28 mouse cellular contexts compared by ENCODE assay signal in the genomic region with DNA sequence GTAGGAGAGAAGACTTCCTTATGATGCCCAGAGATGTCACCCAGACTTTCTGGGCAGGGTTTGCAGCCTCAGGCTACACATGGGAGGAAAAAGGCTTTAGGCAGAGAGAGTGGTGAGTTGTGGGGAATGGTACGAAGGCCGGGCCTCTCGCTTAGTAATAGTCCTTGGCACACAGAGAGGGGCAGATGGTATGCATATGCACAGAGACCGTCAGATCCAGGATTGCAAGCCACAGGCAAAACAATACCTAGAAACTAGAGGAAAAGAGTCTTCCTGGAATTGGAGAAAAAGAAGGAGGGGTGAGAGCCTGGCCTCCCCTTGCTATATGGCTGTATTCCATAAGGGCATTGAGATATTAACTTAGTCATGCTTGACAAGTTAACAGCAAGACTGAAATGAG. TPM values are rescaled to one million over a fixed set of nuclear protein-coding genes. Genes with fewer than 3 reads are reported as not detected.
DNase-seq lines count a peak whose midpoint lies in the region; ATAC-seq and TF ChIP-seq lines count a peak whose summit lies in the region.
"Had no signal": no experiment of that assay in that cellular context is flagged by ENCODE, and none has a peak within 500 bp of the region (broad histone marks: within the 10 kb centered on the region; RNA-seq: fewer than 3 reads in every experiment).

No protein-coding gene starts in this region.

- no peaks in the 10 kb centered on the region for H3K9me3 ChIP-seq in forebrain, embryonic 14.5 days (replicated peaks; ENCODE audit: control insufficient read depth, low read length)
- no peaks in the 10 kb centered on the region for H3K9me3 ChIP-seq in forebrain, embryonic 11.5 days (ENCODE audit: control insufficient read depth, low read length)
- no peaks in the 10 kb centered on the region for H3K9me3 ChIP-seq in midbrain, postnatal 0 days (ENCODE audit: low read length)
- H3K9me3 ChIP-seq in midbrain, embryonic 13.5 days, result no peaks in the 10 kb centered on the region
- no peaks in the 10 kb centered on the region for H3K9me3 ChIP-seq in kidney, embryonic 16.5 days (ENCODE audit: low read length)
- H3K9me3 ChIP-seq: embryonic facial prominence, embryonic 15.5 days; limb, embryonic 10.5 days; neural tube, embryonic 15.5 days had no signal

- no peak overlapping the region for H3K4me2 ChIP-seq in forebrain, embryonic 14.5 days (ENCODE audit: low read length)
- no peak overlapping the region for H3K4me2 ChIP-seq in forebrain, embryonic 11.5 days (ENCODE audit: low read depth, low read length, severe bottlenecking)
- no peak overlapping the region for H3K4me2 ChIP-seq in midbrain, postnatal 0 days (ENCODE audit: low read depth, low read length, poor library complexity, severe bottlenecking)
- no peak overlapping the region for H3K4me2 ChIP-seq in midbrain, embryonic 13.5 days (replicated peaks)
- H3K4me2 ChIP-seq in kidney, embryonic 16.5 days (replicated peaks; ENCODE audit: low read depth, low read length), result no peak overlapping the region
- H3K4me2 ChIP-seq: embryonic facial prominence, embryonic 15.5 days; neural tube, embryonic 15.5 days had no signal

- H3K9ac ChIP-seq in forebrain, embryonic 14.5 days (ENCODE audit: low read length), result no peak overlapping the region
- no peak overlapping the region for H3K9ac ChIP-seq in forebrain, embryonic 11.5 days (ENCODE audit: low read length)
- H3K9ac ChIP-seq in midbrain, postnatal 0 days (replicated peaks; ENCODE audit: low read length, poor library complexity, severe bottlenecking), result no peak overlapping the region
- H3K9ac ChIP-seq in midbrain, embryonic 13.5 days (replicated peaks), result no peak overlapping the region
- H3K9ac ChIP-seq in kidney, embryonic 16.5 days (replicated peaks; ENCODE audit: low read length), result no peak overlapping the region
- H3K9ac ChIP-seq: embryonic facial prominence, embryonic 15.5 days; liver, postnatal 0 days; neural tube, embryonic 15.5 days had no signal

- H3K36me3 ChIP-seq in forebrain, embryonic 14.5 days (ENCODE audit: control insufficient read depth, insufficient read depth, low read length), result no peaks in the 10 kb centered on the region
- H3K36me3 ChIP-seq in forebrain, embryonic 11.5 days (ENCODE audit: control insufficient read depth, insufficient read depth, low read length), result no peaks in the 10 kb centered on the region
- no peaks in the 10 kb centered on the region for H3K36me3 ChIP-seq in midbrain, postnatal 0 days (ENCODE audit: insufficient read depth, low read length)
- no peaks in the 10 kb centered on the region for H3K36me3 ChIP-seq in midbrain, embryonic 13.5 days
- no peaks in the 10 kb centered on the region for H3K36me3 ChIP-seq in kidney, embryonic 16.5 days (ENCODE audit: insufficient read depth, low read length)
- H3K36me3 ChIP-seq: embryonic facial prominence, embryonic 15.5 days; limb, embryonic 10.5 days; neural tube, embryonic 15.5 days had no signal

- no peak overlapping the region for H3K27ac ChIP-seq in forebrain, embryonic 14.5 days (ENCODE audit: low read depth, low read length)
- no peak overlapping the region for H3K27ac ChIP-seq in forebrain, embryonic 11.5 days (ENCODE audit: low read depth, low read length)
- no peak overlapping the region for H3K27ac ChIP-seq in midbrain, postnatal 0 days (ENCODE audit: low read depth, low read length)
- H3K27ac ChIP-seq in midbrain, embryonic 13.5 days, result no peak overlapping the region
- H3K27ac ChIP-seq in kidney, embryonic 16.5 days (ENCODE audit: low read length), result no peak overlapping the region
- H3K27ac ChIP-seq: embryonic facial prominence, embryonic 15.5 days; gastrocnemius, adult 2 months; left cerebral cortex, adult 2 months; limb, embryonic 10.5 days; neural tube, embryonic 15.5 days had no signal

- no peaks in the 10 kb centered on the region for H3K27me3 ChIP-seq in forebrain, embryonic 14.5 days (replicated peaks; ENCODE audit: control insufficient read depth, insufficient read depth, low read length)
- H3K27me3 ChIP-seq in forebrain, embryonic 11.5 days (ENCODE audit: control insufficient read depth, insufficient read depth, low read length), result no peaks in the 10 kb centered on the region
- no peaks in the 10 kb centered on the region for H3K27me3 ChIP-seq in midbrain, postnatal 0 days (ENCODE audit: insufficient read depth, low read length)
- no peaks in the 10 kb centered on the region for H3K27me3 ChIP-seq in midbrain, embryonic 13.5 days
- no peaks in the 10 kb centered on the region for H3K27me3 ChIP-seq in kidney, embryonic 16.5 days (ENCODE audit: insufficient read depth, low read length)
- H3K27me3 ChIP-seq: CH12.LX; embryonic facial prominence, embryonic 15.5 days; neural tube, embryonic 15.5 days had no signal

- DNase-seq in forebrain, embryonic 14.5 days (ENCODE audit: low spot score), result peak; percentile 23
- DNase-seq in forebrain, embryonic 11.5 days (ENCODE audit: low spot score), result no peak
- DNase-seq in midbrain, postnatal 0 days (ENCODE audit: low spot score), result peak; percentile 5
- DNase-seq in cerebellum, postnatal 10 days, result peak; percentile 63 to 77
- no peak for DNase-seq in adrenal gland, adult (ENCODE audit: inconsistent age in 2 of 2, low spot score in 1 of 2)
- DNase-seq in urinary bladder, postnatal 25 days (ENCODE audit: low spot score), result no peak
- DNase-seq: gastrocnemius, adult 2 months; heart, postnatal 4 days; kidney, adult 11 months; kidney, postnatal 10 days; liver, postnatal 0 days; lung, postnatal 10 days; midbrain, embryonic 14.5 days; right cerebral cortex, postnatal 14 days; thymus, adult 18-20 months; thymus, postnatal 4 days had no signal

- peak; percentile 69; the same call in 1 of the 2 replicates for ATAC-seq in forebrain, embryonic 14.5 days
- ATAC-seq in forebrain, embryonic 11.5 days (replicated peaks; ENCODE audit: low FRiP score), result no peak
- no peak for ATAC-seq in midbrain, postnatal 0 days (ENCODE audit: low FRiP score)
- ATAC-seq in midbrain, embryonic 13.5 days, result no peak
- no peak for ATAC-seq in kidney, embryonic 16.5 days (ENCODE audit: low FRiP score, low TSS enrichment)
- ATAC-seq: liver, postnatal 0 days had no signal

- TF ChIP-seq CTCF in midbrain, postnatal 0 days (IDR thresholded peaks at IDR 0.05), result no peak

- 67% methylated on average over 4 of the region's 4 CpGs for WGBS in forebrain, embryonic 14.5 days
- WGBS in forebrain, embryonic 11.5 days, result 85% methylated on average over 4 of the region's 4 CpGs
- 87% methylated on average over 4 of the region's 4 CpGs for WGBS in midbrain, postnatal 0 days
- WGBS in midbrain, embryonic 13.5 days, result 86% methylated on average over 4 of the region's 4 CpGs
- WGBS in kidney, embryonic 16.5 days, result 89% methylated on average over 4 of the region's 4 CpGs

- peaks cover 3% of the 10 kb centered on the region; the same call in 1 of the 2 replicates for H3K4me1 ChIP-seq in forebrain, embryonic 14.5 days (ENCODE audit: control insufficient read depth, insufficient read depth, low read length)
- H3K4me1 ChIP-seq in forebrain, embryonic 11.5 days (replicated peaks; ENCODE audit: control insufficient read depth, insufficient read depth, low read length), result no peaks in the 10 kb centered on the region
- H3K4me1 ChIP-seq in midbrain, postnatal 0 days (ENCODE audit: insufficient read depth, low read length), result no peaks in the 10 kb centered on the region
- no peaks in the 10 kb centered on the region for H3K4me1 ChIP-seq in midbrain, embryonic 13.5 days (replicated peaks)
- H3K4me1 ChIP-seq in kidney, embryonic 16.5 days (ENCODE audit: insufficient read depth, low read length), result peaks cover 1% of the 10 kb centered on the region; the same call in 1 of the 2 replicates
- H3K4me1 ChIP-seq: limb, embryonic 10.5 days had no signal

- H3K4me3 ChIP-seq in forebrain, embryonic 14.5 days (ENCODE audit: low read depth, low read length), result no peak overlapping the region
- H3K4me3 ChIP-seq in forebrain, embryonic 11.5 days (ENCODE audit: low read depth, low read length), result no peak overlapping the region
- H3K4me3 ChIP-seq in midbrain, postnatal 0 days (ENCODE audit: low read depth, low read length), result no peak overlapping the region
- H3K4me3 ChIP-seq in midbrain, embryonic 13.5 days (replicated peaks), result no peak overlapping the region
- H3K4me3 ChIP-seq in kidney, embryonic 16.5 days (ENCODE audit: low read length), result no peak overlapping the region
- H3K4me3 ChIP-seq: embryonic facial prominence, embryonic 15.5 days; gastrocnemius, adult 2 months; left cerebral cortex, adult 2 months; limb, embryonic 10.5 days; neural tube, embryonic 15.5 days had no signal

RNA-seq across cellular contexts. Expression of a gene that starts 12.2 kb away (rescaled TPM):
- not detected in 2 replicates for polyA plus RNA-seq in forebrain, embryonic 14.5 days (2014; fragmentation: Nextera tagmentation; extraction: Ambion mirVana)
- polyA plus RNA-seq in forebrain, embryonic 11.5 days (2014; fragmentation: Nextera tagmentation; extraction: Ambion mirVana), result not detected in 2 replicates
- total RNA-seq in midbrain, postnatal 0 days (2014; rRNA removed), result not detected in 2 replicates
- not detected in 2 replicates for polyA plus RNA-seq in midbrain, postnatal 0 days (2015; fragmentation: Nextera tagmentation; extraction: Ambion mirVana)
- not detected in 2 replicates for polyA plus RNA-seq in midbrain, embryonic 13.5 days (2015; fragmentation: Nextera tagmentation; extraction: Ambion mirVana)
- 0.54 and 1.2 TPM in 2 replicates for polyA plus RNA-seq in kidney, embryonic 16.5 days (2015; fragmentation: Nextera tagmentation; extraction: Ambion mirVana)
- total RNA-seq: CH12.LX; gastrocnemius, adult 2 months; heart, postnatal 4 days; layer of hippocampus, adult 18-20 months; left cerebral cortex, adult 2 months; MEL had no signal
- polyA plus RNA-seq: heart, embryonic 14.5 days; limb, embryonic 10.5 days; midbrain, embryonic 14.5 days; neural tube, embryonic 15.5 days; spleen, adult 2 months; stomach, embryonic 14.5 days had no signal

Comparison
In these comparisons a context has a peak if more than half of its experiments do, and no peak if none do; other contexts are left out.
1. DNase-seq: peak in forebrain, embryonic 14.5 days (single experiment), midbrain, postnatal 0 days (single experiment) and cerebellum, postnatal 10 days (2 of 2); none in forebrain, embryonic 11.5 days (single experiment), adrenal gland, adult (0 of 2) and urinary bladder, postnatal 25 days (single experiment).